Mouse (Mus musculus) frontal cortex, postnatal 36 days (tissue): Measurements from ENCODE around the gene Avil.

Source experiments
- DNase-seq, 2 experiments: peaks; one replicate each; pipeline ENCODE4 v3.0.0; 2022; ENCODE audit warnings: low spot score in 2 of 2

Gene Avil

DNA sequence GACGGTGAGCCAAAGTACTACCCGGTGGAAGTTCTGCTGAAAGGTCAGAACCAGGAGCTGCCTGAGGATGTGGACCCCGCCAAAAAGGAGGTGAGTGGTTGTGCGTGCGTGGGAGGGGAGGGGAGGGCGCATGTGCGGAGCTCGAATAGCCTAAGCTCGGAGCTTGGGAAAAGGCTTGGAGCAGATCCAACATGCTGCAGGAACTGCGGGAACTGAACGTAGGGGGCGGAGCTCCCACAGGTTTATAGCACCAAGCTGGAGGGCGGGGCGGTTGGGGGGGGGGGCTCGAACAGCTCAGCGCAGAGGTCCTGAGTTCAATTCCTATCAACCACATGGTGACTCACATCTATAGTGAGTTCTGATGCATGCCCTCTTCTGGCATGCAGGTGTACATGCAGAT is 17.9 kb downstream of the Avil start:
- no peak for DNase-seq

DNA sequence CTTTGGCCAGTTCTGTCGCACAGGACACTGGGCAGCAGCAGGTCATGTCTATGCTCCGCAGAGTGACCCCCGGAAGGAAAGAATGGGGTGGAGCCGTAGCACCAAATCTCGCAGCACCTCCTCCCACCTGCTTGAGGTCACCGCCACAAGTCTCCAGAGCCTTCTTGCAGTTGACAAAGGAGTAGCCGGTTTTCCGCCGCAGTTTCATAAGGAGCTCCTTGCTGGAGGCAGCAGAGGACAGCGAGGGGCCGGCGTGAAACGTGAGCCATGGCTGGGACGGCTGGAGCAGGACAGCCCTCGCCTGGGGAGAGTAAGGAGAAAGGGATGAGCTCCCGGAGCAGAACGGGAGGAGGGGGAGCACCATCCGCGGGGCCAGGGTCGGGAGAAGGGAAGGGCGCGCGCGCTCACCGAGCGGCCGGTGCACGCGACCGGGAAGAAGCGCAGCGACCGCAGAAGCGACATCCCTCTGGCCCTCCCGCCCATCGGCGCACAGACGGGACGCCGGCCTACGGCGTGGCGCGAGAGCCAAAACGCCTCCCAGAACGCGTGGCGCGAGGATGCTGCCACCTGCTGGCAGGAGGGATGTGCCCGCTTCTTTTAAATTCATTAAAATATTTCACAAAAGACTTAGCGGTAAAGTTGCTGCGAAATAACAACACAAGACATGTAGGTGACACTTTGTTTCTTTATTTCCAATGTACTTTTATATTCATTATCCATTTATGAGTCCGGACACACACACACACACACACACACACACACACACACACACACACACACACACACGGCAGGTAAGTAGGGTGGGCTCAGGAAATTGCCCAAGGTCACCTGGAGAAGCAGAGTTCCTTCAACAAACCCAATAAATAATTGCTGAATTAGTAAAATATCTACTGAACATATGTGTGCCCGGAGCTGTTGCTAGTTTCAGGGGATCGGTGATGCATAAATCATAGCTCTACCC is 30.1 kb downstream of the Avil start, which contains the start of gene Tsfm:
Gene Tsfm, minus strand, starts transcription at position 505 of the 961 bp plus-strand sequence.
- peak; percentile 92 to 93 for DNase-seq

DNA sequence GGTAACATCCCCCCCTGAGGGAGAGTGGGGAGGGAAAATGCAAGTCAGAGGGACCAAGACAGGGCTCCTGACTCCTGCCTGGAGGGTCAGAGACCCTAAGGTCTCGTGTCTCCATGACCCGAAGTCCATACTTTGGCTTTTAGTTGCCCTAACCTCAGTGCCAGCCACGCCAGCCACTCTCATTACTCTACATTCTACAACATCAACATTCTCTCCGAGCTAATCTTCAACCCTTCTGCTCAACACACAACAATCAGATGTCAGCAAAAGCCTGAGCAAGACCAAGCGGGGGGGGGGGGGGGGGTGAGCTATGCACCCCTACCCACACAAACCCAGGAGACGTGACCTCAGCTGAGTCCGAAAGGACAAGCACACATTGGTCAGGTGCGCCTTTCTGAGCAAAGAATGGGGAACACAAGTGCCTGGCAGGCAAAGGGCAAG is 32.8 kb downstream of the Avil start:
- DNase-seq, result no peak

DNA sequence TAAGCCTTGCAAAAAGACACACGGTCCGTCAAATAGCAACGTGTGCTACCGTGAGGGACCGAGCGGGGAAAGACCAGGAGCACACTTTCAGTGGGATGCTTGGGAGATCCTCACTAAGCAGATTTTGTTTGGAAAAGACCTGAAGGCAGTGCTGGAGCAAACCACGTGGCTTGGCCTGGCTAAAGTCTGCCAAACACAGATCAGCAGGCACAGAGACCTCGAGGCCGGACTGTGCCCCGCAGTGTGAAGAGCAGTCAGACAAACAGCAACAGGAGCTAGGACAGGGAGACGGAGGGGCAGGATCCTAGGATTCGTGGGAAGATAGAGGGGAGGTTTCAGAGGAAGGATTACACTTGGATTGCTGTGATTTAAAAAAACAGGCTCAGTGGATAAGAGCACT is 35.8 kb downstream of the Avil start:
- no peak for DNase-seq

DNA sequence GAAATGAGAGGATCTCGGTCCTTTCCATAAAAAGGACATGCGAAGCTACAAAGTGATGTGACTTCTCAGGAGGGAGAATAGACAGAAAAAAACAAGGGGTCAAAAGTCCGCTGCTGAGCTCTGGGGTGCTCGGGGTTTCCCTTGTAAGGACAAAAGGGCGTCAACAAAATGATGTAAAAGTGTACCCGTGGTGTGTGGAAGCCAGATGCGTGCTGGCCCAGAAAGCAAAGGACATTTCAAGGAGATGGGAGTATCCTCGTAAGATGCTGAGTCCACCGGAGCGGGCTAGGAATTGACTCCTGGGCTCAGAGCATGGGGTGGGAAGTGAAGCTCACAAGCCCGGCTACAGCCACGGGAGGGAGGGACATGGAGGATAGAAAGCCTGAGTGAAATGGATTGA is 37.1 kb downstream of the Avil start:
- no peak for DNase-seq

DNA sequence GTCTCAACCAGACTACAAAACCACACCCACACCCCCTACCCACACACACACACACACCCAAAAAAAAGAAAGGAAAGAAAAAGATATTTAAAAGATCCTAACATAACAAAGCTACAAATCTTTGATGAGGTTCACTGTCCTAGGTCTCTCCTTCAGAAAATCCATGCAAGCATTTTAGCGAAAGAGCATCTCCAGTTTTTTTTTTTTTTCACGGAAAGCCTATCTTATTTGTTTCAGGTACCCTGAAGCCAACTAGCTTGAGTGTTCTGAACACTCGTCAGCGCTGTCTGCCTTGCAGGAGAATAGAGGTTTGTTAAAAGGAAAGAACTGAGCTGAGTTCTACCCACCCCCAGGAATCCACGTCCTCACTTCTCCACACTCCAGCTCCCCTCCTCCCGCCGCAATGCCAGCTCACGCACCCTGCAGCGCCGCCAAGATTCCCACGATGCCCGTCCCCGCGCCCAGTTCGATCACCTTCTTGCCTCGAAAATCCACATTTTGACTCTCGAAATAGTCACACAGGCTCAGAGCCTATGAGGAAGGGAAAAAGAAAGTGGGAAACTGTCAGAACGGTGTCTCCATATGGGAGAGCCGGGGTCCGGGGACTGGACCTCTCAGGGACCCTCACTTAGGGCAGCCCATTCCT is 40.2 kb downstream of the Avil start:
- DNase-seq, result peak; percentile 42 to 55

DNA sequence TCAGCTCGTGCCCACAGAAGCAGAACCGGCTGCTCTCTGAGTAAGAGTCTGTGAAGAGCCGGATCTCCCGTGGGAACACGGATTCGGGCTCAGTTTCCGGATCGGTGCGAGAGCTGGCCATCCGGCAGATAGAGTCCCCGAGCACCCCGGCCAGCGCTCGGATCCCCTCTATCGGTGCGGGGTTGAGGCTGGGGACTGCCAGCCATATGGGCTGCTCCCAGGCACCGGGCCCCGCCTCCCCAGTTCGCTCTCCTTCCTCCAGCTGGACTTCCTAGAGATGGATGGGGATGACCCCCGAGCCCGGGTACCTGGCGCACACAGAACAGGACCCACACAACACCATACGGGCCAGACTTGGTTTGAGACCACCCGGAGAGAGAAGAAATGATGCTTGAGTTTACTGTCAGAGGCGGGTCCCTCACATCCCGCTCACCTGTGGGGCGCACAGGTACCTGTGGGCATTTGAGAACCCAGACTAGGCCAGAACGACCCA is 40.8 kb downstream of the Avil start, which contains the start of the genes Mettl1 and Eef1akmt3:
Gene Mettl1, plus strand, starts transcription at position 141 of the 493 bp plus-strand sequence.
Gene Eef1akmt3, minus strand, starts transcription at position 240 of the 493 bp plus-strand sequence.
- peak in 1 of 2 experiments; percentile 53 for DNase-seq

DNA sequence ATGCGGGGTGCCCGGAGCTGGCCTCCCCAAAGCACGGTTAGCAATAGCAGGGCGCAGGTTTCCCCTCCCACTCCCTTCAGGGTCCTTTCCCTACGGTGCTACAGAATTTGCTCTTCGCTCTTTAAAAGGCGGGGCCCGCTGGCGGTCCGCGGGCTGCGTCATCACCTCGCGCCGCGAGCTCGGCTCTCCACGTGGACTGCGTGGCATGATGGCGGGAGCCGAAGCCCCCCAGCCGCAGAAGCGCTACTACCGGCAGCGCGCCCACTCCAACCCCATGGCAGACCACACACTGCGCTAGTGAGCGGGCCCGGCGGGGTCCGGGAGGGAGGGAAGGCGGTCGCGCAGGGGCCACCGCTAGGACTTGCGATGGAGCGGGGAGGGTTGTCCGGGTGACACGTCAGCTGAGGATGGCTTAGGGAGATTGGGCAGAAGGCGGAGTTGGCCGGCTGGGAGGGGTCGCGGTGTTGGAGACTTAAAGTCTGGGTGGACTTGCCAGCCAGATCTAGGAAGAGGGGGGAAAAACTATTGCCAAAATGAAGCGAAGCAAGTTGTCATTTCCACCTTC is 41.3 kb downstream of the Avil start:
- peak; percentile 90 to 94 for DNase-seq

DNA sequence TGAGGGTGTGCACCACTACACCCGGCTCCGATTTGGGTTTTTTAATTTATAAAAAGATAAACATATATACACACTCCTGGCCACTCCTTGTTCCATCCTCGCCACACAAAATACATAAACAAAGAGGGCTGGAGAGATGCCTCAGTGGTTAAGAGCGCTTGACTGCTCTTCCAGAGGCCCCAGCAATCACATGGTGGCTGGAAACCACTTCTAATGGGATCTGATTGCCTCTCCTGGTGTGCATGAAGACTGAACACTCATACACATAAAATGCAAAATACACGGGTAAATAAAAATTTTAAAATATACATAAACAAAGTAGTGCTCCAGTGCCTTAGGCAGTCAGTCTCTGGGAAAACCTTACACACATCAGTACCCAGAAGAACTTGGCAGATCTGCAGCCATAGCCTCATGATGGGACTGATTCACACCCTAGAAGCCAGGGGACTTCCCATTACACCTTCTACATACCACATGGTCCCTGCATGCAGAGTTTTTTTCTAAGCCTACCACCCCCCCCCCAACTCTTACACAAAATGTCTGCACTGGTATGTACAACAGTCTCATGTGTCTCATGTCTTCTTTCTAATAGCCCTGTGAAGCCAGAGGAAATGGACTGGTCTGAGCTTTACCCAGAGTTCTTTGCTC is 42.1 kb downstream of the Avil start:
- no peak for DNase-seq

DNA sequence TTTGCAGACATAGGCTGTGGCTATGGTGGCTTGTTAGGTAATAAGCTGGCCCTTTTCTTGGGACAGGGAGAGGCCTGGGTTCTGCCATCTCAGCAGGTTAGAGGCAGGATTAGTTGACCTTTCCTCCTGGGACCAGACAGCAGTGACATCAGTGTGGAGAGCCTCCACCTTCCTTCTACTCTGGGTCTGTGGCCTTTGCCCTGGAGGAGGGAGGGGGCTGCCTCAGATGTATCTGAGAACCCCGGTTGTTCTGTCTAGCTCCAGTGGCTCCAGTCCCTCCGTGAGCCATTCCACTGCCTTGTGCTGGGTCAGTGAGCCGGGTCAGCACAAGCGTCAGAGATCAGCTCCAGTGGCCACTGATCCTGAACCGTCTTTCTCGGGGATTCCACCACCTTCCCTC is 42.7 kb downstream of the Avil start:
- no peak for DNase-seq

DNA sequence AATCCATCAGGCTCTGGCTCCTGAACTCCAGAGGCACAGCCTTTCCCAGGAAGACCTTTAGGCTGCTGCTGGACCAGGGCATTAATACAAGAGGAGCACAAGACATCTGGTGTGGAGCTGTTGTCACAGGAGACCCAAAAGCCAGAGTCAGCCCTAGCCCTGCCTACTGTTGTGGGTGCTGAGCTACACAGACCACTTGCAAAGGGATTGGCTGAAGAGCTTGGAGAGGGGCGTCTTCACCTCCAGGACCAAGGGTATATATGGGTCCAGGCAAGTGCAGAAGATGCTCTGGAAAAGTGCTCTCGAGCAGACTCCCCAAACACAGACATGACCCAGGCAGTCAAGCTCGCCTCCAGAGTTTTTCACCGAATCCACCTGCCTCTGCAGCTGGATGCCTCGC is 47.4 kb downstream of the Avil start, which contains the start of gene Cyp27b1:
Gene Cyp27b1, plus strand, starts transcription at position 297 of the 400 bp plus-strand sequence.
- no peak for DNase-seq

DNA sequence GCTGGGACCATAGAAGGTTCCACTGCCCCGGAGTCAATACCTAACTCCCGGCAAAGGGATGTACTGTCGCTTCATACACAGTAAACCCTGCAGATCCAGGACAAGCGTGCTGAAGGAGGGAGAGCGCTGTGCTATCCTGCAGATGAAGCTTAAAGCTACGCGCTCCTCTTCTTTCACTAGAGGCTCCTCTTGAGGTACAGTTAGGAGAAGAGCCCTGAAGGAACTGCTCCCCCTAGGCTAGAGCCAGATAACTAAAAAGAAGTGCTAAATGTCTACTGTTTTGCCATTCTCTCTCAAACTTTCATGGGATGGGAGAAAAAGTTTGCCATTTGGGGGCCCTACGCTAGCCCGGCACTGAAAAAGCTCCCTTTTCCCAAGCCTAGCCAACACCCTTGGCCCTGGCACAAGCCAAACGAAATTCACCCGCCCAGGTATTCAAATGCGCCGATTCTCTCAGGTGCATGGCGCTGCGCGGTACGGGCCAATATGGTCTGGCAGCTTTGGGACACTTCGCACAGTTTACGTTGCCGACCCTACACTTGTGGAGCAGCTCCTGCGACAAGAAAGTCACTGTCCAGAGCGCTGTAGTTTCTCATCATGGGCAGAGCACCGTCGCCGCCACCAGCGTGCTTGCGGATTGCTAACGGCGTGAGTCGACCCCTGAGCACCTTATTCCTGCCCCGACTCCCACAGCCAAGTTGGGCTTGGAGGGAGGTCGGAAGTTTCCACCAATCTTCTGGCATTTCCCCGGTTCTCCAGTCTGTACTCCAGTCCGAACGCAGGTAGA is 48.3 kb downstream of the Avil start:
- DNase-seq, result no peak

DNA sequence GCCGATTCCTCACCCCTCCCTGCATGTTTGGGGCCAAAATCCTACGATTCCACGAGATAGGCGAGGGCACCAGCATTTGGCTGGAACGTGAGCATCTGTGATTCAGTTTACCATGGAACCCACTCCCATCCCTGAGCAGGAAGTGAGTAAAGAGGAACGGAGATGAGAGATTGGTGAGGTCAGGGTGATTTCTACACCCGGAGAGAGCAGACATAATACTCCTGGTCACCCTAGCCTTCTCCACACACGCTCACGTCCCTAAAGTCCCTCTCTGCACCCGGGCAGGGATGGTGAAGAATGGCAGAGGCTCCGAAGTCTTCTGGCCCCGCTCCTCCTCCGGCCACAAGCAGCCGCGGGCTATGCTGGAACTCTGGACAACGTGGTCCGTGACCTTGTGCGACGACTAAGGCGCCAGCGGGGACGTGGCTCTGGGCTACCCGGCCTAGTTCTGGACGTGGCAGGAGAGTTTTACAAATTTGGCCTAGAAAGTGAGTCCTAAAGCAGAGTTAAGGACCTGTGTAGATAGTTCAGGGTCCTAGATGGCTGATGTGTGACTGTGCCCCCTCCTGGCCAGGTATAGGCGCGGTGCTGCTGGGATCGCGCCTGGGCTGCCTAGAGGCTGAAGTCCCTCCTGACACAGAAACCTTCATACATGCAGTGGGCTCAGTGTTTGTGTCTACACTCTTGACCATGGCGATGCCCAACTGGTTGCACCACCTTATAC is 49.0 kb downstream of the Avil start:
- no peak for DNase-seq

DNA sequence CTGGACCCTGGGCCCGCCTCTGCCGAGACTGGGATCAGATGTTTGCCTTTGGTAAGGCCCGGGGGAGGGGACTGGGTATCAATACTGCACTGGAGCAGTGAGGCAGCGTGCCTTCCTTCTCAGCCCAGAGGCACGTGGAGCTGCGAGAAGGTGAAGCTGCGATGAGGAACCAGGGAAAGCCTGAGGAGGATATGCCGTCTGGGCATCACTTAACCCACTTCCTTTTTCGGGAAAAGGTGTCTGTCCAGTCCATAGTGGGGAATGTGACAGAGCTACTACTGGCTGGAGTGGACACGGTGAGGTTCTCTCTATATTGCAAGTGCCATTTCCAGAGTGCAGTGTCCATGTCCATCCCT is 49.6 kb downstream of the Avil start:
- DNase-seq, result no peak

DNA sequence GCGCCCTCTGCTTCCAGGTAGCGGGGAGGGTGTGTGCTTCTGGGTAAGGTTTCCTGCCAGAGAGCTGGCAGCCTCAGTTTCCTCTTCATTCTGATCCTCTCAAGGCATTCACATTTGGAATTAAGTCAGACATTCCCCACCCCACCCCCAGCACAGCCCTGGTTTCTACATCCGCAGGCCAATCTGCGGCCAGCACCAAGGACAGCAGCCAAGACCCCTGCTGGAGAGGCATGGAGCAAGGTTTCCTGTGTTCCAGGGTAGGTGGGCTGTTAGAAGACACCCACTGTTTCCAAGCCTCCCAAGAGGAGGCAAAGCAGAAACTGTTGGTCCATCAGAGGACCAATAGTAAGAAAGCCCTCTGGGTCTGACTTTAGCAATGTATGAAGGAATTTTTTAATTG is 54.1 kb downstream of the Avil start:
- DNase-seq, result no peak

DNA sequence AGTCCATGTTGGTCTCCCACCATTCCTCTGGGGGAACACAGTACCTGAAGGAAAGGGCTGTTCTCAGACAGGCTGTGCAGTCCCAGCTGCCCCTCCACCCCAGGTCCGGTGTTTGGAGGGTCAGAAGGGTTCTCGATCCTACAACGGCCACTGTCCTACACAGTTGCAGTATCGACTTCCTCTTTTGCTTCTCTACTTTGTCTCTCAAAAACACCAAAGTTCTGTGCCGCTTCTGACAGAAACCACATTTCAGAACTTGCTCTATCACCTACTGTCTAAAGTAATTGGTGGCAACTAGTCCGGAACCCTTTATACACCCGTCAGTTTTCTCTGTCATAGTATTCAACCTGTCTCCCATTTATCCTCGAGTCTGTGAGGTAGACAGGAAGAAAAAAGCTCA is 54.9 kb downstream of the Avil start:
- DNase-seq, result no peak

DNA sequence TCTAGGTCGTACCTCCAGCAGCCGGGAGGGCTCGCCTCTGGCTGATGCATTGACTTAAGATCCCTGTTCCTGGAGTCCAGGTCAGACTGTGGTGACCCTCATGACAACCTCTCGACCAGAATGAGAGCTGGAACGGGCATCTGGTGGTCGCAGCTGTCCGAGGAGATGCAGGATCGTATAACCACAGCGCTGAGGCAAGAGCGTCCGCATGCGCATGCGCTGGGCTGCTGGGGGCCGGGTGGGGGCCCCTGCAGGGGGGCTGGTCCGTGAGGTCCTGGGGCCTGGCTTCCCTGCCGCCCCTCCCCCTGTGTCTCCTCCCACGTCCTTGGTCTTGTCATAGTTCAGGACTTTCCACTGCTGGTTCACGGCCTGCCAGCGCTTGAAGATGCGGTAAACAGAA is 56.0 kb downstream of the Avil start:
- no peak for DNase-seq

DNA sequence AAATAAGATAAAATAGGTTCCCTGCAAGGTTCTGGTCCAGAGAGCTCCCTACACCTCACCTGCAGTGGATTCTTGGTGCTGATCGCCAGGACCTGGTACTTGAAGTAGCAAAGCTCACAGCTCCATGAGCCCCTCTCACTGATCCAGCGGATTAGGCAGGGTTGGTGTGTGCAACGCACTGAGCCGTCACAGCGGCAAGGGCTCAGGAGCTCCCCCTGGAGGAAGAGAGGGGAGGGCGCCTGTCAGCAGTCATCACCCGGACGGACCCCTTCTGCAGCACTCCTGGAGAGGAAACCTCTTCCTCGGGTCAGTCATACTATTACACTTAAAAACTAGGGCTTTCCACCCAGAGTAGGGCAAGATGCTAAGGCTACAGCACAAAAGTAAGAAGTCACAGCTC is 57.7 kb downstream of the Avil start:
- peak; percentile 74 to 81 for DNase-seq

DNA sequence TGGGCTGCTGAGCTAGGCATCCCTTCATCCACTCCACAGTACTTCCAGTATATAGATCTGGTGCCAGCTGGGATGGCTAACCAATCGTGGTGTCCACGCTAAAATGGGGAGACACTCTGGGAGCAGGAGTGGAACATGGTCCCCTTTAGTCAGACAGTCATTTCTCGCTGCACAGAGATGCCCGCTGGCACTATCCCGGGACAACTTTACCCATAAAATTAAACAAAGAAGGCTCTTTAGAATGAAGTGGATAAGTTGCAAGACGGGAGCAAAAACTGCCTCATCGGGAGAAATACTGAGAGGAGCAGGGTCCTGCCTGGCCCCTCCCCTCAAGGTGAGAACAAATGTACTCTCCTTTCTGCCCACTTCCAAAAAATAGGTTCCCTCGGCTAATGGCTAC is 58.2 kb downstream of the Avil start:
- no peak for DNase-seq
